31 mouse cellular contexts compared by ENCODE assay signal in the genomic region with DNA sequence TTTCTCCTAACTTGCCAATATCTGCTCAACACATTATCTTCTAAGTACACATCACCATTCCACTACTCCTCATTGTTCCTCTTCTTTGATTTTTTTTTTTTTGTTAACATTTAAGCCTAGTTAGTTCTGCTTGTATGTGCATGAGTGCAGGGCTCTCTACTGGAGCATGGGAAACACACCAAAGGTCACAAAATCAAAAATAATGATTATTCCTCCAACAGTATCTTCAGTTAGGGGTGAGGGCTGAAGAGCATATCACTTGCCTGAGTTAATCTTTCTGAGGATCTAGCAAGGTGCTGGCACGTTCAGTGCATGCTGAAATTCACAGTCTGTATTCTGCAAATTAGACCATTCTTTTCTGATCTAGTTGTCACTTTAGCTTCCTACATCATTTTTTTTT.
"Had no signal": no experiment of that assay in that cellular context is flagged by ENCODE, and none has a peak within 500 bp of the region (broad histone marks: within the 10 kb centered on the region; RNA-seq: fewer than 3 reads in every experiment).

No protein-coding gene starts in this region.

- H3K9me3 ChIP-seq: heart, embryonic 10.5 days; heart, embryonic 12.5 days; heart, embryonic 13.5 days; heart, embryonic 15.5 days; hindbrain, embryonic 10.5 days; hindbrain, embryonic 12.5 days; hindbrain, embryonic 13.5 days; hindbrain, embryonic 15.5 days; intestine, embryonic 15.5 days; kidney, embryonic 15.5 days had no signal

- H3K27me3 ChIP-seq: heart, embryonic 12.5 days; heart, embryonic 13.5 days; heart, embryonic 15.5 days; hindbrain, embryonic 12.5 days; hindbrain, embryonic 13.5 days; hindbrain, embryonic 15.5 days; intestine, embryonic 15.5 days; kidney, embryonic 15.5 days had no signal

- H3K9ac ChIP-seq: heart, embryonic 12.5 days; heart, embryonic 13.5 days; heart, embryonic 15.5 days; hindbrain, embryonic 12.5 days; hindbrain, embryonic 13.5 days; hindbrain, embryonic 14.5 days; hindbrain, embryonic 15.5 days; intestine, embryonic 15.5 days; kidney, embryonic 15.5 days had no signal

- DNase-seq: heart, adult 2 months; heart, postnatal 10 days; heart, postnatal 14 days; heart, postnatal 36 days; heart, postnatal 4 days; kidney, adult 11 months; kidney, adult 18-20 months; kidney, postnatal 14 days; kidney, postnatal 4 days; layer of hippocampus, adult 9-11 months; layer of hippocampus, postnatal 36 days had no signal

- H3K36me3 ChIP-seq: heart, embryonic 10.5 days; heart, embryonic 12.5 days; heart, embryonic 13.5 days; heart, embryonic 15.5 days; hindbrain, embryonic 10.5 days; hindbrain, embryonic 12.5 days; hindbrain, embryonic 13.5 days; hindbrain, embryonic 15.5 days; intestine, embryonic 15.5 days; kidney, embryonic 15.5 days had no signal

- H3K4me3 ChIP-seq: heart, adult 2 months; heart, embryonic 10.5 days; heart, embryonic 12.5 days; heart, embryonic 13.5 days; heart, embryonic 15.5 days; hindbrain, embryonic 10.5 days; hindbrain, embryonic 12.5 days; hindbrain, embryonic 13.5 days; hindbrain, embryonic 15.5 days; intestine, embryonic 15.5 days; kidney, embryonic 15.5 days; layer of hippocampus, adult 2 months; left cerebral cortex, adult 2 months had no signal

- H3K4me1 ChIP-seq: heart, embryonic 10.5 days; heart, embryonic 12.5 days; heart, embryonic 13.5 days; heart, embryonic 15.5 days; hindbrain, embryonic 10.5 days; hindbrain, embryonic 12.5 days; hindbrain, embryonic 13.5 days; hindbrain, embryonic 15.5 days; intestine, embryonic 15.5 days; kidney, embryonic 15.5 days had no signal

- ATAC-seq: hindbrain, embryonic 16.5 days; hindbrain, postnatal 0 days; inflammation-experienced regulatory T-cells, adult 6 months; intestine, embryonic 15.5 days; intestine, embryonic 16.5 days; intestine, postnatal 0 days had no signal

- H3K4me2 ChIP-seq: heart, embryonic 11.5 days; heart, embryonic 12.5 days; heart, embryonic 13.5 days; heart, embryonic 15.5 days; hindbrain, embryonic 12.5 days; hindbrain, embryonic 13.5 days; hindbrain, embryonic 14.5 days; hindbrain, embryonic 15.5 days; intestine, embryonic 15.5 days; kidney, embryonic 15.5 days had no signal

- H3K27ac ChIP-seq: heart, adult 2 months; heart, embryonic 10.5 days; heart, embryonic 13.5 days; heart, embryonic 15.5 days; hindbrain, embryonic 10.5 days; hindbrain, embryonic 12.5 days; hindbrain, embryonic 13.5 days; hindbrain, embryonic 14.5 days; hindbrain, embryonic 15.5 days; hindbrain, postnatal 0 days; intestine, embryonic 15.5 days; kidney, embryonic 15.5 days; kidney, postnatal 0 days; layer of hippocampus, adult 2 months; left cerebral cortex, adult 2 months had no signal
